Mouse (Mus musculus) adrenal gland, adult 2 months (tissue): ENCODE data around the gene Prps1l1. TPM values are rescaled to one million over a fixed set of nuclear protein-coding genes. Genes with fewer than 3 reads are reported as not detected.
A peak's percentile ranks its signal among the peaks of the same experiment; 100 is the strongest.

Experiments
- DNase-seq: peaks from one replicate; pipeline ENCODE4 v3.0.0; 2021
- long read RNA-seq: library from polyadenylated mRNA; stranded (forward); transcript quantifications from one replicate; pipeline ENCODE4 v2.0.0, GENCODE M21; 2021
- polyA plus RNA-seq: library from polyadenylated mRNA; depleted of rRNA; stranded (reverse); fragments of >200 nt; gene quantifications from 2 replicates; pipeline ENCODE4 v1.2.3, GENCODE M21; 2012; rRNA removed
- total RNA-seq, 2 experiments: library from RNA; stranded (reverse); gene quantifications; 2 replicates each; pipeline ENCODE4 v1.2.3; 2021

Gene Prps1l1
- total RNA-seq (not detected), polyA plus RNA-seq (not detected in 2 replicates)
- long read RNA-seq = 0 reads

GRCm38 (mm10) chr12:34984461-34984860, at the start of gene Prps1l1:
Gene Prps1l1 (plus strand): TSS chr12:34984761.
- DNase-seq = no peak

GRCm38 (mm10) chr12:34937918-34938317, 46.6 kb upstream of the Prps1l1 start:
- no peak for DNase-seq

DNA sequence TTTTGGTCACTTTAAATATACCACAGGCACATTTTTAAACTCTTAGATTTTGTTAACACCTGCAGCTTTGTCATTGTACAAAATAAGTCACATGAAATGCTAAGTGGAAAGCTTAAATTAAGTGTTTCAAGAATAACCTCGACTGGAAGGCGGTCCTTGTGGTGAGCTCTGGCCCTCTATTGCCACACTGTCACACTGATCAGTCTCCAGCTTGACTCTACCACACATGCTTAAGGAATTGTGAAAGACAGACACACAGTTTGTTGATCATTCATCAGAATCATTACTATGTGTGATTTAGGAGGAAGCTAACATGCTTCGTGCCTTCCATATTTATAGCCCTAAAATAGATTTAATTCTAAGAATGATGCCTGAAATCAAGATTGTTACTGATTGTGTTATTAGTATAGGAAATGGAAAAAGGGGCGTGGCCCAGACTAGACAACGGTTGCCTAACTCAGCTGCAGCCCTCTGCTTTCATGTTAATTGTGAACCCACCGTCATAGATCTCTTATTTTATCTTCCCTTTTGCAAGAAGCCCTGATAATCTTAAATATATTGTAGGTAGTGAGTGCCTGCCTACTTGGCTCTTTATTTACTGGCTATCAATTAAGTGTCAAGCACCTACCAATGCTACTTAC, 35.4 kb upstream of the Prps1l1 start:
- DNase-seq = no peak

GRCm38 (mm10) chr12:34975991-34976390, 8.6 kb upstream of the Prps1l1 start:
- DNase-seq = no peak

GRCm38 (mm10) chr12:34985865-34986264, 1.3 kb downstream of the Prps1l1 start:
- DNase-seq = no peak

- DNase-seq = no peak
These were observed 5.1 kb downstream of the Prps1l1 start for GRCm38 (mm10) chr12:34989537-34990200.

DNA sequence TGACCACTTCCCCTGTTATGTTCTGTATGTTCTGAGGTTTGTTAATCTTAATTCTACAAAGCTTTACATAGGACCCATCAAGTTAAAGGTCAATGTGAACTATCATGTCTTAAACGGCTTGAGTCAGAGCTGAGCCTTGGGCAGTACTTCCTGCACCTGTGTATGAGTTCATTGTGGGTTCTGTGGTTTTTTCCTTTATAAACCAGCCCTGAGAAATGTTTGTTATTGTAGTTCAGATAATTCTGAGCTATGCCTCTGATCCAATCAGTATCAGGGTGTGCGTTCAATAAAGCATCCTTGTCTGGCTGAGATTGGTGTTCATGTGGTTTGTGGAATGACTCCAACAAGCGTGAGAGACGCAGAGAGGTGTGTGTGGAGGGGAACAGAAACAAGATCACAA, 5.8 kb downstream of the Prps1l1 start:
- no peak for DNase-seq

DNA sequence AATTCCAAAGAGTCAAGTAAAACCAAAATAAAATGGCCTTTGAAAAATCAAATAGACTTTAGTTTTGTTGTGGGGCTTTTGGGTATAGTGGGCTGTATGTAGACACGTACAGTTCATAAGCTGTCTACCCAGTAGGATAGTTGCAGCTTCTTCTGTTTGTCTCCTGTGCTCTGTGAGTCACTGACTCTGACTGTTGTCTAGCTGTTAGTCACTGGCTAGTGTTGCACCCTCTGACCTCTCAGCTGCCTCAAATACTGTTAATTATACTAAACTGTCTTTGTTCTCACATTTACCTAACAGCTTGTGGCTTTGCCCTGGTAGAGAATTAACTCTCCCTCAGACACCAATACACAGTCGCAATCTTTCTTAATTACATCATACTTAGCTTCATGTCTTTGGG, 7.3 kb downstream of the Prps1l1 start:
- no peak for DNase-seq

GRCm38 (mm10) chr12:34997597-34998182, 13.1 kb downstream of the Prps1l1 start:
- peak; percentile 12 for DNase-seq

GRCm38 (mm10) chr12:34998778-34999467, 14.4 kb downstream of the Prps1l1 start:
- no peak for DNase-seq

GRCm38 (mm10) chr12:35000323-35000722, 15.8 kb downstream of the Prps1l1 start:
- DNase-seq = no peak

- no peak for DNase-seq
These were observed 21.2 kb downstream of the Prps1l1 start for GRCm38 (mm10) chr12:35005748-35006147.

GRCm38 (mm10) chr12:35007851-35008250, 23.3 kb downstream of the Prps1l1 start:
- DNase-seq = no peak

DNA sequence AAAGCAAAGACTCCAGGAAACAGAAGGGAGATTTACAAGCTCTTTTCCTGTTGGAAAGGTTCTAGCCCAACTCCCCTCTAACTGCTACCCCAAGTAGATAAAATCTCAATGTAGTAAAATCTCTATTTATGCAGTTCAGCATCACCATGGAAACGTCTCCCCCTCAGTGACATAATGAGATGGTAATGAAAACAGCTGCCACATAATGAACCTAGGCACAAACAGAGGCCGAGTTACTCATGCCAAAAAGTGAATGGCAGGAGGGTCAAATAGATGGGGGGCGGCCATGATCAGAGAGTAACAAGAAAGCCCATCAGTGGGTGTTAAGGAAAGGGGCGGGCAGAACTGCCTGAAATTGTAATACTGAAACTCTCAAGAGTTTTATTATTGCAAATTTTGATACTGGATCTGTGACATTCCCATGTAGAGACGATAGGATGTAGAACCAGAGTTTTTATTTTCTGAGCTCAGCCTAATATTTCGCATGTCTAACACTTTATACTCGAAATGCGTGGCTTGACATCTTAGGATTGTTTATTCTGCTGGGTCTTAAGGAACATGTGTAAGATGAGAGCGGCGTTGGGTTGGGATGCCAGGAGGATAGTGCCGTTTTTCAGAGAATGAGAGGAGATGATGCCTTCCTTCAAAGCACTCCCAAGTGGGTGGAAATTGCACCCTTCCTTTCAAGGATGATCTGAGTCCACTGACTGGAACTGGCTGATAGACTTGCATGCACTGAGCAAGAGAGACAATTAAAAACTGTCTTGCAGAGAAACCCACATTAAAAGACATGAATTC, 24.0 kb downstream of the Prps1l1 start:
- no peak for DNase-seq

DNA sequence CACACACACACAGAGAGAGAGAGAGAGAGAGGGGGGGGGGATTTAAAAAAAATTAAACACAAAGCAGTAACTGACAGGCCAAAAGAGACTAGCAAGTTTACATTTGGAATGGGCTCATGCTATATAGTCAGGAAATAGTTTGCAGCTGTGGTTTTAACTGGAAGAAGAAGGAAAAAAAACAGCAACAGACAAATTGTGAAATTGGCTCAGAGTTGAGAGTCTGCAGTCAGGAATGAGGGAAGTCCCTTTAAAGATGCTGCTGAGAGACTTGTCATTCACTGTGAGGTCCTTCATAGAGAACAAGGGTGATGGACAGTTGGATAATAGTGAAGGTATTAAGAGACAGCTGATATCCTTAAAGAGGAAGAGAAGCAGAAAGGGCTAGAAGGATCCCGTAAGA, 26.9 kb downstream of the Prps1l1 start:
- DNase-seq = no peak

DNA sequence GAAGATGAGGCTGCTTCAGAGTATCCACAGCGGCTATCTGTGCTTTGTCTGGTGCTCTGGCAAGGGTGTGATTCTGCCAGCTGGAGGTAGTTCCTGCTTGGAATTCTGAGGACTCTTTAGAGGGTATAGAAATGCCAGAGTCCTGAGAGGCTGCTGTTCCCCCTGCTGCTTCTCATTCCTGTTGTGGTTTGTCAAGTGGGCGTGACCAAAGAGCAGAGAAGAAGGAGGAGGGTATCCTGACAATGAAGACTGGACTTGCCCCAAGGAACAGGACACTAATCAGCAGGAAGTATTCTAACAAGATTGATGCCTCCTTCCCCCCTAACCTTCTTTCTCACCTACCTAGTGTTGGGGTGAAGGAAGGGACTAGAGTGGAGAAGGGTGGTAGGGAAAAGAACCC, 29.4 kb downstream of the Prps1l1 start:
- no peak for DNase-seq

- no peak for DNase-seq
These were observed 31.5 kb downstream of the Prps1l1 start for GRCm38 (mm10) chr12:35016056-35016455.

- DNase-seq = no peak
These were observed 32.1 kb downstream of the Prps1l1 start for GRCm38 (mm10) chr12:35016481-35017250.

GRCm38 (mm10) chr12:35018679-35019237, 34.2 kb downstream of the Prps1l1 start:
- DNase-seq = no peak

DNA sequence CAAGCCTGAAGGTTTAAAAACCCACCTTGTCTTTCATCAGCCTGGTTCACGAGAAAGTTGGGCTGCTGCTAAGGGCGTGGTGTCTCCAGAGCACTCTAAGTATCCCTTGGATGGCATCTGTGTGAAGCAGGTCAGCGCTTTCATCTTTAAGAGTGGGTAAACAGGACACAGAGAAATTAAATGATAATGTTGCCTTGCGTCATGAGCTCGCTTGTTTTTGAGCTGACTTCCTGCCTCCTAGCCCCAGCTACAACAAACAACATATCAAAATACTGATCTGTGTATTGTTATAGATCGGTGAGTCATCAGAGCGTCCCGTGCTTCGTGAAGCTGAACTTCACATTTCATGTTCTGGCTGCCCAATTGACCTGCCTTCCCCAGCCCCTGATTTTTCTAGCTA, 36.7 kb downstream of the Prps1l1 start:
- no peak for DNase-seq

GRCm38 (mm10) chr12:35022066-35022465, 37.5 kb downstream of the Prps1l1 start:
- no peak for DNase-seq
